Mouse (Mus musculus) lung, postnatal 10 days (tissue): ENCODE data around the gene Hs2st1.

ENCODE experiments used
- DNase-seq: peaks from one replicate; pipeline ENCODE4 v3.0.0; 2021

The Hs2st1 gene

DNA sequence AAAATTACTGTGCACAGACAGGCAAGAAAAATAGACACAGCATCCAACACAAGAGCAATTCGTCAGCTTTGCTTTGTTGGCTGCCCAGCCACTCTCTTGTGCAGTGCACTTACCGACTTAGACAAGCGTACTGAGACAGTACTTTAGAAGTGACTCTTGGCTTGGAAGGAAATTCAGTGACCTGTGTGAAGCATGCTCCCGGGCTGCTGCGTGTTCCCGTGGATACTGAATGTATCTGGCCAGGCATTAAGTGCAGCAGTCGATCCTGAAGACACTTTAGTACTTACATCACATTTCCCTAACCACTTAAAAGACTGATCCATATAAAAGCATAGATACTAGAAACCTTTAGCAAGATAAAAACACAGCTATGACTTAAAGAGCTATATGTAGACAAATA lies 68.1 kb downstream of the Hs2st1 start:
- no peak for DNase-seq

DNA sequence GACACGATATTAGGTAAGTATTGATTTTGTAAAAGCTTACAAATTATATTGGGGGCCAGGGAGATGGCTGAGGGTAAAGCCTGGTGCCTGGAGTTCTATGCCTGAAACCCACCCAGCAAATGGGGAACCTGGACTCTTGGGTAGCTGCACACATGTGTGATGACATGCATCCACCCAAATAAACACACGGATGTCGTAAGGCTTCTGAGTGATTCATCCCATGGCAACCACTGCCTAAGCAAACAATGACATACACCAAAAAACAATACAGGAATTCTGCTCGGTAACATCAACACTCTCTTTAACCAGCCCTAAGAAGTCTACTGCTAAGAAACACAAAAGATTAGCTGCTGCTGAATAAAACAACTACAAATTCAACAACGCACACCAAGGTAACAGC lies 73.2 kb downstream of the Hs2st1 start:
- DNase-seq, result peak; percentile 12

DNA sequence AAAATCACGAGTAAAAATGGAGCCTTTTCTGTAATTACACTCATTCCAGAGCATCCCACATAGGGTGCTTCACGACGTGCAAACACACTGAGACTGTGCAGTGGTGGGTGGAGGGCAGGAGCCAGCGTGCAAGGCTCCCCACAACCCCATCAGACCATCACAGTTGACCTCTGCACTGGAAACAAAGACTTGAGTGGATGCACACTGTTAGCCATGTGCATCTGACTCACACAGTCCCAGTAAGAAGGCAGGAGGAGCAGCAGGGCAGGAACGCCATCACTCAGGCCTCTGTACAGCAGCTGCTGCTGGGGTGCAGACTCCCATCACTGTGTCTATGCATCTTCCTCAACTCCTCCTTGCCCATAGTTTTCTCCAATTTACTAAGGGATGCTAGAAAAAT lies 75.1 kb downstream of the Hs2st1 start:
- no peak for DNase-seq

DNA sequence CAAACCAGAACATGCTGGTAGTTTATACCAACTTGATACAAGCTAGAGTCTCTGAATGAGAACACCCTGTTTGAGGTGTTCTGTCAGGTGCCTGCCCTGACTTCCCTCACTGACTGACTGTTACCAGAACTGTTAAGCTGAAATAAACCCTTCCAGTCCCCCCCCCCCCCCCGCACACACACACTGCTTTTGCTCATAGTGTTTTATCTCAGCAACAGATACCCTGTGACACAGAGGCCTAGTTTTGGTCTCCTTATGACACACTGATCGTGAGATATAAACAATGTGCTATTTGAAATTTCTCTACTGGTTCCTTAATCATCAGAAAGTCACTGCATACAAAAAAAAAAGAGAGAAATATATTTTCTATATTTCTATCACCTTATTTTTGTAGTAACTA lies 81.2 kb downstream of the Hs2st1 start:
- no peak for DNase-seq

DNA sequence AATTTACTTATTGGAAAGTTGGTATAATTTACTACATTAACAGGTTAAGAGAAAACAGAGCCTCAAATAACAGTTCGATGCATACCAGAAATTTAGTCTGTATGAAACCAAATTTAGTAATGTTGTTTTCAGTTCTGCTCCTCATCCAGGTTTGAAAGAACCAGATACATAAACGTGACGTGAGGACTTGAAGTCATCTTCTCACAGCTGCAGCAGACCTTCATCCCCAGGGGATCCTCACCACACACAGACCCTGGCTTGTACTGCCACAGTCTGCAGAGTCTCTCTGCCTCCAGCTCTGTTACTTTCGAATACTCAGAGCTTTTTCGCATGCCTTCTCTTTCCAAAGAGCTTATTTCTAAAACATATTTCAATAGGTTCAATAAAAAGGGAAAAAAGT lies 89.4 kb downstream of the Hs2st1 start:
- no peak for DNase-seq

DNA sequence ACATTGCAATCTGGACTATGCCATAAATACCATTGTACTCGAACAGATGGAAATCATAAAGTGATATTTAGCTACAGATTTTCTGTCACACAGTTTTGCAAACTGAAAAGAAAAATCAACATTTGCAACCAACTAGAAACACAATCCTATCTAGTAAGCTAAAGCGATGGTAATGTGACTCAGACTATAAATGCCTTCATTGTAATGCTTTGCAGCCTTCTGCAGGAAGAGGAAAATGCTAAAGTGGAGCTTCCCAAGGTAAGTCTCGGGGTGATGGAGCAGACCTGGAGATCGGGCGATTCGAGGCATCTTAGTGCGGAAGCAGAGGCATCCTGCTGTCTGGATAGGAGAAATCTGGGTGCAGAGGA lies 91.6 kb downstream of the Hs2st1 start:
- DNase-seq, result no peak

DNA sequence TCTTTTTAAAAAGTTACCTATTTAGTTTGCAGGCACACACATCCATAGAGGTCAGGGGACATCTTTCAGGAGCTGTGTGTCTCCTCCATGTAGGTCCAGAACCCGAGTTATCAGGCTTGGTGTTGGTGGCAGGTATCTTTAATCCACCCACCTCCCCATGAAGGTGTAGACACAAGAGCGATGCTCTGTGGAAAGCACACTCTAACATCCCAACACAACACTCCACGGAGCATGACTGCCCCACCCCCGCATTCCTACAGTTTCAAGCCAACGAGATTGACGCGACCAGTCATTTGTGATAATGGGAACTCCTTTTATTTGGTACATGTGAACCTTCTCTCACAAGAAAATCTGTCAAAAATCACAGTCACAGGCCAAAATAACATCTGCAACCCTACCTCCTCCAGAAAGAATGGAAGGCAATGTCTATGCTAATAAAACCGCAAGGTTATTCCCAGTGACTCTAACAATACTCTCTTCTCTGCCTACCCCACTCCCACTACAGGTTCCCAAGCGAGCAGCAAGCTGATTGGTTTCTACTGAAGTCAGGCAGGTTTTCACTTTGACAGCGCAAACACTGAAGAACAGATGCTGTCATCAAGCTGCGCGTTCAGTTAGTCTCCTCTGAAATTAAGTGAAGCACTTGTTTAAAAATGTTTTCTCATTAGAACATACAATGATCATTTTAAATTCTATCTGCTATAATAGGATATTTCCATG lies 92.1 kb downstream of the Hs2st1 start:
- no peak for DNase-seq

DNA sequence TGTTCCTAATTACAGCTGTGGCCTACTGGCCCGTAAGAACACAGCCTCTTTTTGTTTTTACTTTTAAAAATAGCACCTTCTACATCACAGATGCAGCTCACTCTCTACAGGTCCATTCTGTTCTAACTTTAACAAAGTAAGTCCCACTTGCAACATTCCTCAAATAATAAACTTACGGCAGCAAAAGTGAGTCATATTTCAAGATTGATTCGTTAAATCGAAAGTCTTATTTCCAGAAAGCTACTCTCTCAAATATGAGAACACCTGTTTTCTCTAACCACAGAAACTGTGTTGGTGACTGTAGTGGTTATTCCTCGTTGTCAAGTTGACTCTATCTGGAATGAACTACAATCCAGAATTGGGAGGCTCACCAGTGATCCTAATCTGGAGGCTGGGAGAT lies 94.1 kb downstream of the Hs2st1 start:
- DNase-seq, result no peak

DNA sequence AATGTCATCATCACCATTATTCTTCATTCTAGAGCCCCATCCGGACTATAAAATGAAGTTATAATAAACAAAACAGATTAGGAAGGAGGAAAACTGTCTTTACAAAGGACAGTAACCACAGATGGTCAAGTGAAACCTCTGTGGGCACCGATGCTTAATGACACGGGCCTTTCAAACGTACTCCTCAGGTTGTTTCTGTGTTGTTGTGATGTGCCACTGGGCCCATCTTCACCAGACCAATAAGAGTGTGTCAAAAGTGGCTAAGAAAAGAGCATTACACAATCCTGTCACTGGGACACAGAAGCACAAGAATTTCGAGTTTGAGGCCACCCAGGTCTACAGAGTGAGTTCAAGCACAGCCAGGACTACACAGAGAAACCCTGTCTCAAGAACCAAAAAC lies 95.3 kb downstream of the Hs2st1 start:
- DNase-seq, result no peak

DNA sequence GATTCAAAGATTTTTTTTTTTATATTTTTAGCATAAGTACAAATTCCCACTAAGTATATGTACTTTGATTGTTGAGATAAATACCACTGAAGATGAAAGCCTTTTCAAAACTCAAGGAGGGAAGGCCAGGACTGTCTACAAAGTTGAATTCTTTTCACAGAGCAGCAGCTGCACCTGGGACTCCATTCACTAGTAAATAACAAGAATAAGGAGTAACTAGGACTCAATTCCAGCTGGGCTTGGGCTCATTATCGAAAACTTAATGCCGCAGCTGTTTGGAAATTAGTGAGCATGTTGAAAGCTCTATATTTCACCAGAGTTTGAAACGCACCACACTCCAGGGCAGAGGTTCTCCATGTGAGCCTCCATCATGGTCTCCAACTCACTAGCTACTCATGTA lies 98.0 kb downstream of the Hs2st1 start:
- DNase-seq, result no peak

DNA sequence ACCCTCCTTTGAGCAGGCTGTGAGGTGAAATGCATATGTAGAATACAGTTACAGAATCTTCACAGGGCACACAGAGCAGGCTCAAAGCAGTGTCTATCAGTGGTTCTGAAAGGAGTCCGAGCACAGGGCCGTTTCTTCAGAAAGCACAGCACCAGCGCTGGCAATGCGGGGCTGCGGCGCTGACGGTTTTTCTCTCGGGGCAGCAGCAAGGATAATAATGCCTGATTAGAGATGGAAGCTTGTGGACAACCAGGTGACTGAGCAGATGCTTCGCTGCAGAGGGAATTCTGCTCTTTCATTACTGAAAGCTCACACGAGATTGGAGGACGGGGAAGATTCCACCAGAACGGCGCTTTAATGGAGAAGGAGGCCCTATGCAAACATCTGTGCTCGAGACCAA lies 99.1 kb downstream of the Hs2st1 start:
- no peak for DNase-seq

DNA sequence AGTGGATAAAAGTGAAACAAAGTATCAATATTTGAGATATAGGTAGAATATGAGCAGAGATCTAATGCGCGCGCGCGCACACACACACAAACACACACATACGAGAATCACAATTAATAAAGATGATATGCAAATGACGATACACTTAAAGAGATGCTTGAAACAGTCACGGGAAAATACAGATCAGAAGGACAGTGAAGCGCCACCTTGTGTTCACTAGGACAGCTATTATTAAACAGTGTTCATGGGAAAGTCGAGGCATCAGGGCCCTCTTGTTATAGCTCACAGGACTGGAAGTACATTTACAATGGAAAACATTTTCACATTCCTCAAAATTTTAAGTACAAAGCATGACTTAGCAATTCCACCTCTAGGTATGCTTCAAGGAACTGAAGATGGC lies 102.5 kb downstream of the Hs2st1 start:
- DNase-seq, result peak; percentile 23

DNA sequence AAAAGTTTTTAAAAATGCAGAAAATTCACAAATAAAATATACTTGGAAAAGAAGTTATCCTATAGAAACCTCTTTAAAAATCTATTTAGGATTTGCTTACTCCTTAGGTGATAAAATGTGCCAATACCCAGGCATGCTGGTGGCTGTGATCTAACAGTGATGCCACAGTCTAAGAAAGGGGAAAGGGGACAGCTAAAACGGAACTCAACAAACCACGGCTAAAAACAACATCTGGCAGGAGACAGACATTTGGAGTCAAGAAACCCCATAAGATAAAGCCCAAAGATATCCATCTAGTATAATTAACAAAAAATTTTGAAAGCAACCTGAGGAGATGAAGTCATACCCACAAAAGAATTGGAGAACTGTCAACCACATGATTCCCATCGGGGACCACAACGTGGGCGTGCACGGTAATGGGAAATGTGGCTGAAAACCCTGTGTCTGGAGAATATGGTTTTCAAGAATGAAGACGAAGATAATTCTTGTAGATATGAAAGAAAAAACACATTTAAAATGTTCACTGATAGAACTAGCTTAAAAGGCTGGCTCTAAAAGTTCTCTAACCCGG lies 103.8 kb downstream of the Hs2st1 start:
- no peak for DNase-seq

DNA sequence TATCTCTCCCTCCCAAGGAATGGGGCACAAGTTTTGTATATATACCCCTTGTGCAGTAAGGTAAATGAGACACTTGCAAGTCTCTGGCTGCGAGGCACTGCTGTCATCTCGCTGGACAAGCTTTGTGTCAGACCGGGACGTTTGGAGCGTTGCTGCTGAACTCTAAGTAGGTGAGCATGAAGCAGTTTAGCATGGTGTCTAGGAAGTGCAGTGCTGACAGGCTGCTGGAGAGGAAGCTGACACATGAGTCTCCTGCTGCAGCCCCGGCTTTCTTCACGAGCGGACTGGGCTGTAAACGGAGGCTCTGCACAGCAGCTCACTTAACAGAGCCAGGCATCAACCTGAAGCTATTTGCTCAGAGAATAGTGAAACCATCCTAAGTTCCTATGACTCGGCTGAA lies 107.3 kb downstream of the Hs2st1 start:
- no peak for DNase-seq

DNA sequence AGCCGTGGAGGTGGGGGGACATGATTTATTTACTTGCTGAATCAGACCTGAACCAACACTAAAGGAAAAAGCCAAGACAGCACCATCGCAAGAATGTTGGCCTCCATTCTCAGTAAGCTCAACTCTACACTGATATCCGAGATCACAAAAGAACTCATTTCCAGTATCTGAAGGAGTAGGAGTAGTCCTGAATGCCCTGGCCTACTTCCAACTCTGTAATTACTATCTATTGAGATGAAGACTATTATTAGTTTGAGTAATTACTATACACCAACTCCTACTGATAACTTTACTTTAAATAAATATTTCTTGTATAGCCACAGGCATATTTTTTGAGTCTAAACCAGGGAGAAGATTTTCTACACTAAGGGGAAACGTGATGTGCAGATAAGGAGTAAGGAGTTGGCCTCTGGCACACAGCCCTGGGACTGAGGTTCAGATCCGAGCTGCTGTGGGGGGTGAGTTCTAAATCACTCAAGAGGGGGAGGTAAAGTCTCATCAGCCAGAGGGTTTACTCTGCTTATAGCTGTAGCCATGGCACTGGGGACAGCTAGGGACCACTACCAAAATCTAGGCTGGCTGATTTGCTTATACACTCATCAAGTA lies 109.7 kb downstream of the Hs2st1 start:
- DNase-seq, result no peak

DNA sequence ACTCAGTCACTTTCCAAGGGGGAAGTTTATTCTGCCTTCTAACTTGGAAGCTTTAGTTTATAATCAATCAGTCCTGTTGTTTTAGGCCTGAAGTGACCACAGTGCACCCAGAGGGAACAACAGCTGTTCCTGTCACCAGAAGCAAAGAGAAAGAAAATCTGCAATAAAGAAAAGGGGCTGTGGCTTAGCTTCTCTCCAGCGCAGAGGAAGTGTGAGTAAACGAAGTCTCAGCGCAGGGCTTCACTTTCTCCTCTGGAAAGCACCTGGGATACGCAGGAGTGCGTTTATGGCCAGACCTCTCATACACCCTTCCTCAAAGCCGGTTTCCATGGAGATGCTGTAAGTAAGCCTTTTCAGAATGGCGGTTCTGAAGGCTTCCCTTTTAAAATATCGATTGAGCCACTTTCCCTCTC lies 110.7 kb downstream of the Hs2st1 start:
- peak; percentile 7 for DNase-seq

DNA sequence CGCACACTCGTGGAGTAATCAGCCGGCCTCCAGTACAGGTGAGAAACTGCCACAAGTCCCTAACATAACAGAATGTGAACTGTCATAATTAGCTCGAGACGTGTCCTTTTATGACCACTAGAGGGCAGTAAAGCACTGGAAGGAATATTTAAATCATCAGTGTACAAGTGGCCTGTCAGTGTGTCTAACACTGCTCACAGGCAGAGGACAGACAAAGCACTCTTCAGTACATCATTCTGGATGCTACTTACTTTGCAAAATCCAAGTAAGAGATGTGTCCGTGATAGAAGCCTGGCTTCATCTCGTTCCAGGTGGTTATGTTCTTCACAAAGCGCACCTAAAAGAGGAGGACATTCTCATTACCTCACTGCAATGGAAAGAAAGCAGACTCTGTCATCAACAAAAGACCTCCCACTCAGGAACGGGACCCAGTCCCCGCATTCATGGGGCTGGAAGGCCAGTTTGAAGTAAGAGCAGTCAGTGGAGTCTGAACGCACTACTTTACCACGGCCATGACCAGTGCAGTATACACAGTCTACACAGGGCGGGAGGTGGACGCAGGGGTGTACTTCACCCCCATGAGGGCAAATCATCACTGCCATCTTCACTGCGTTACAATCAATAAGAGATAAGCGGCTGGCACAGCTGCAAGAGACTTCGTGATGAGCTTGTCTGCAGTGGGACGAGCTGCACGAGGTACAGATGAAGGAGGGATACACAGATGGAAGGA lies 116.1 kb downstream of the Hs2st1 start:
- peak; percentile 64 for DNase-seq

DNA sequence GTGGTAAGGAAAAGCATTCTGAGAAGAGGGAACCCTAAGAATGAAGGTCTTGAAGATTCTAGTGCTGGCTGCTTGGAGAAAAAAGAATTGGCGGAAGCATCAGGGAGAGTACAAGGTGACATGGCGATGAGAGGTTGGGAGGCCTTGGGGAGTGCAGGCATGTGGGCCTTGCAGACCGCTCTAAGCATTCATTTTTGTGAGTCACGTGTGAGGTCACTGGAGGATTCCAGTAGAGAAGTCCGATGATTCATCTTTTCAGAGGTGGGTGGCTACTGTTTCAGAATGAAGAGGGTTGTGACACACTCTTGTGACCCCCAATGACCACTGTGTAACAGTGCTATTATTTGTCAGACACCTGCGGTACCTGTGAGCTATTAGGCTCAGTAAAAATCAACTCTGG lies 121.0 kb downstream of the Hs2st1 start:
- DNase-seq, result no peak

DNA sequence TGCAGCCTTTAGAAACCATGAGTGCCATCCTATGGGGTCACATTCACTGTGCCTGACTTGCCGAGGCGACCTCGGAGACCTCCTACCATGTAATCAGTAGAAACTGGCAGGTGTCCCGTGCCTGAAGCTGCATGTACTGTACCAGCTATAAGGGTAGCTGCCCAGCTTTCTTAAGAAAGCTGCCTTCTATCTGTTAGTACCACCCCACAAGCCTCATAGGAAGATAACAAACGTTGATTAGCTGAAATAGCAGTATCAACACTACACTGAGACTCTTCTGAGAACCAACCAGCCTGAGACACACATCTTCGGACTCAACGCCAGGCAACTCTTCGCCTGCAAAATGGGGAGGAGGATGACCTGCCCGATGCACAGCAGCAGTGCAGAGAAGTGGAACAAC lies 122.1 kb downstream of the Hs2st1 start:
- no peak for DNase-seq

DNA sequence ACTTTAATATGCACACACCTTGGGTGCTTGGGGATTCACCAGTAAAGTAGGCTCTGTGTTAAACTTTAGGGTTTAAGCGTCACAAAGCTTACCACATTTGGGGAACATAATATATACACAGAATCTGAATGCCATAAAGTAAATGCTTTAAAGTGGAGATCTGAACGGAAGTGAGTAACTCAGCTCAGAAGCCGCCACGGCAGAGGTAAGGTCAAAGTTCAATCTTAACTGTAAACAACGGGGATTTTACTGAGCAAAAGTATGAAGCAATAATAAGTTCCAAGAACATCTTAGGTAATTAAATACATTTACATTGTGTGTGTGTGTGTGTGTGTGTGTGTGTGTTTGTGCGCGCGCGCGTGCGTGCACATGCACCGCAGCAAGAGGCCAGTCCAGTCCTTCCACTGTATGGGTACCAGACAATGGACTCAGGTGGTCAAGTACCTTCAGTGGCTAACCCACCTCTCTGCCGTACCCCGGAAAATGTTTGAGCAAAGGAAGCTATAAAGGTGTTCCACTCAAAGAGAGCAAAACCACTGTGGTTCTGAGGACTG lies 123.8 kb downstream of the Hs2st1 start:
- no peak for DNase-seq

DNA sequence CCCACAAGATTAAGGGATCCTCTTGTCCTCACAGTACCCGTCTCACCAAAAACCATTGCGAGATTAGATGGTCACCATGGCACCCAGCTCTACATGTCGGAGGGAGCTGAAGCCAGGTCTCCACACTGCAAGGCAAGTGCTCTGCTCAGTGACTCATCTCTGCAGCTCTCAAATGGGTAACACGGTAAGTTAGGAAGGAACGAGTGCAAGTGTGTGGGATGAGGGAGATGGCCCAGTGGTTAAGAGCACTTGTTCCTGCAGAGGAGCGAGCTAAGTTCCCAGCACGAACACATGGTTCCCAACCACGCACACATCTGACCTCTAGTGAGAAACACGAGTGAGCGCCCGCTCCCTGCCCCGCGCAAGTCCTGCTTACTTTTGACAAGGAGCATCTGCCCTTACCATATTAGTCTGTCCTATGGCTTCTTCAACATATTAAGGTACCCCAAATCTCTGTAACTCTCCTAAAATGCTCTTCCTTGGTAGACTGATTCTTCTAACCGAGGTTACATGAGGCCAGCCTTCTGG lies 132.0 kb downstream of the Hs2st1 start:
- DNase-seq, result no peak

DNA sequence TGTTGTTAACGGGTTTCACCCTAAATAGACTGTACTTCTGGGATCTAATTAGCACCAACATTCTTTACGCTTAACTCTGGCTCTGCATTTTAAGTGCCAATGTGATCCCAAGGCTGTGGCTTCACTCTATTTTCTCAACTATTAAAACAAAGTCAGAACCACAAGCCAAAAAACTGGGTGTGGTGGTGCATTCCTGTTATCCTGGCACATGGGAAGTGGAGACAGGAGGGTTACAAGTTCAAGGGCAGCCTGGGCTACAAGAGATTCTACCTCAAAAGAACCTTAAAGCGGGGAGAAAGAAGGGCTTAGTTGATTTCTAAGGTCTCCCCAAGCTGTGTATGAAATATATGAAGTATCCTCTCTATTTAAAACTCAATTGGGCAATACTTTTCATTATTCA lies 133.9 kb downstream of the Hs2st1 start:
- no peak for DNase-seq

DNA sequence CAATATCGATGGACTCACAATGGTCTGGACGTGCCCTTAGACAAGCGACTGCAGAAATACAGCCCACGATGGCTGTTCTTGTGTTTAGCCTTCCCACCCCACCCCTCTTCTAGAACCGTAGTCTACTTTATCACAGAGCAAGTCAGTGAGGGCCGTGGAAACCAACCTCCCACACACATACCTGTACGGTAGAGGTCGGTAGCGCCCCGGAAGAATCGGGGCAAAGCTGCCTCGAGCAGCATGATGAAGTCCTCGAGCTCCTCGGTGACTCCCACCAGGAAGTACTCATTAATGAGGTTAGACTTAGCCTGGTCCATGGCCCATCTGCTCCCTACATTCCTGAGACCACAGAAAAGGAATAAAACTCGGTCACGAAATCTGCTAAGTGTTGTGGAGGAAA lies 134.7 kb downstream of the Hs2st1 start:
- DNase-seq, result no peak

DNA sequence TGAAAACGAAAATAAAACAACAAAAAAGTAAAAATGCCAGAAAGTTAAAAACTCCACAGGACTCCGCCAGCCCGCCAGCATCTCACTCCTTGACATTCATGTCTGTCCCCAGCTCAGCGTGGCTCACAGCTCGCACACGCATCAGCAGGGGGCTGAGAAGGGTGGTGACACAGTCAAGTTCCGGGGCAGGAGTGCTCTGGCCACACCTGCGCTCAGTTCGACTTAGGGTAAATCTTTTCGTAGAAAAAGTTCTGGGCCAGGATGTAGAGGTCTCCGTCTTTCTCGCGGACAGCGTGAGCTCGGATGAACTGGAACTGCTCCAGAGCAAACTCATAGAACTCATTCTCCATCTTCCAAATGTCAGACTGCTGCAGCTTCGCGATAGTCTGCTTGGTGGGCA lies 135.7 kb downstream of the Hs2st1 start:
- DNase-seq, result no peak
